Mouse (Mus musculus): ENCODE results near the gene Itgam.
"Not testable (repeated sequence)": the region's sequence is repeated elsewhere in the genome, so short reads cannot be mapped to it uniquely, and the experiment has no call there.

The Itgam gene

DNA sequence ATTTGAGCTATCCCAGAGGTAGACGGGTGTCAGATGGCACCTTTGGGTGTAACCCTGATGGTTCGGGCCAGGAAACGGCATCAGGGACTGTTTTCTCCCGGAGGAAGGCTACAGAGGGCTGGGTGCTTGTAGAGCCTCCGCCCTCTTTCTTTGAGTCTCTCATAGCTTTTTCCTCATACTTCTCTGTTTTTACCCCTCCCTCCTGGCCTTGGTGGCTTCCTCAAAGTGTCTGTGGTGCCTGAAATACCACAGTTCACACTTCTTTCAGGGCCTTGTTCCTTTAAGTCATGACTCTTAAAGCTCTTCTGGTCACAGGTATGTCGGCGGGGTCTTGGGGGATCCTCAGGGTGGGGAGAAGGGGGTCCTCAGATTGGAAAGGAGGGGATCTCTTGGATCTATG, at the start of gene Itgam, which contains the start of gene Gm49368:
Itgam (plus strand) TSS at position 185 of the 400 bp plus-strand sequence.
Gm49368 (plus strand) TSS at position 228 of the 400 bp plus-strand sequence.
- no peak for DNase-seq (ENCODE audit: low read depth, low spot score)

DNA sequence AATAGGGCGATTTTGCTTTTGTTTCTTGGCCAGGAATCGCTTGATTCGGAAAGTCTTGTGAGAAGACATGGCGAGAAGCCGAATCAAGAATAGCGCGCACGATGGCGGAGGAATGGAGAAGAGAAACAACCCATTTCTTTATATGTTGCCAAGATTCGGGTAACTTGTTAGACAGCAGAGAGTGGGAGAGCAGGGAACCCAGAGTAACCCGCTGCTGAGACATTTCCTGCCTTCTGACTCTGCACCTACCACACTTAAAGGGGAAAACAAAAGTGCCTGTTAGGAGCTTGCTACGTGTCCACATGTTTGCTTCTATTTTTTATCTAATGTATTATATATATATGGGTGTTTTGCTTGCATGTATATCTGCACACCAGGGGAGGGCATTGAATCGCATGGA, 49.3 kb upstream of the Itgam start:
- no peak for DNase-seq (ENCODE audit: low read depth, low spot score)

DNA sequence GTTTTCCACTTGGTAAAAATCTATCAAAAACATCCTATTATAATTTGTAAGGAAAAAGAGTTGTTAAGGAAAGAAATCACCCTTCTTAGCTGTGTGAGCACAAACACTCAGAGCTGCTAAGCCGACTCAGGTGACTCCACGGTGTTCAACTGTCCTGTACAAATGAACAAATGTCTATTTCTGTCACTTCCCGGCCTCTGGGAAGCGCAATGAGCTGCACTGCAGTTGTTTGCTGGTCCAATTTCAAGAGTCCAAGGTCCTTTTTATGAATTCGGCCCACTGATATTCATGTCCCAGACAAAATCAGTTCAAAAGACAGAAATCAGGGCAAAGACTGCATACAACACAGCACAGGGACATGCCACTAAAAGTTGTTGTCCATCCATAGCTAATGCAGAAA, 46.3 kb upstream of the Itgam start:
- not testable (repeated sequence) for DNase-seq (ENCODE audit: low read depth, low spot score)

DNA sequence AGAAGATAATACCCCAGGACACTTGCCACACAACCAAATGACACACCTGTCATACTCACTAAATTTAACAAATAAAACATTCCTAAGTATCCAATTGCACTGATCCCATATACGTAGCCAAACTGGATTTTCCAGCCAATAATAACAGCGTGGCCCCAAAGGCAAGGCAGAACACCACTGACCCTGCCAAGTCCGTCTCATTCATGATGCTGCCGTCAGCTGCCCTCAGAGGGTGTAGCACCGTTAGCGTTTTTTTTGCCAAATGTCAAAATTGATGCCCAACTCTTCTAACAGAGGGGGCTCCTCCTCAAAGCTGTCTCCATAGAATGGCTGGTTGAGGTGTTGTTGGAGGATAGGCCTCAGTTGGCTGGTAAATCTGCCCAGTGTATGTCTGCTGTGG, 45.8 kb upstream of the Itgam start:
- no peak for DNase-seq (ENCODE audit: low read depth, low spot score)

DNA sequence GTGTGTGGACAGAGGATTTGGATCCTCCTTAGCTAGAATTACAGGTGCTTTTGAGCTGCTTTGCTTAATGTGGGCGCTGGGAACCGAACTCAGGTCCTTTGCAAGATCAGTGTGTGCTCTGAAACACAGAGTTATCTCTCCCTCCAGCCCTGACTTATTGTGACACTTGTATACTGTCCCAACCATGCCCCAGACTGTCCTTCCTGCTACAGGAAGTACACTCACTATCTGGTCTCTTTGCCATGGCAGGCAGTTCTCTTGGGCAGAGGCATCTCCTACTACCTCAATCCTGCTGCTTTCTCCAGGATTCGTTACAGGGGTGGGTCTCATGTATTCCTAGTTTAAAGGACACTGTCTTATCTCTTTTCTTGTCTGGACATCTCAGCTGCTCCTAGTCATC, 44.2 kb upstream of the Itgam start:
- no peak for DNase-seq (ENCODE audit: low read depth, low spot score)

DNA sequence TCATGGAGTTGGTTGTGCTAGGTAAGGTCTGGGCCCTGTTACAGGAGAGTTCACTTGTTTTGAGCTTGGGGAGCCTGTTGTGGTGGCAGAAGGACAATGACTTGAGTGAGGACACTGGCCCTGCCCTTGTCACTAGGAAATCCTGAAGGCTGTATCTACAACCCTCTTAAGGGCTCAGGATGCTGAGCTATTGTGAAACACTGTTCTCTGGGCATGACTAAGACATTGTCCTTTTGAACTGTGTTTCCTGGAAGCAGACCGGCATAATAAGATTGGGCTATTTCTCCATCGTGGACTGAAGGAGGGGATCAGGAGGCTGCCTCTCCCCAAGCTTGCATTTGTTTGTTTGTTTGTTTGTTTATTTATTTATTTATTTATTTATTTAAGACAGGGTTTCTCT, 43.3 kb upstream of the Itgam start:
- no peak for DNase-seq (ENCODE audit: low read depth, low spot score)

DNA sequence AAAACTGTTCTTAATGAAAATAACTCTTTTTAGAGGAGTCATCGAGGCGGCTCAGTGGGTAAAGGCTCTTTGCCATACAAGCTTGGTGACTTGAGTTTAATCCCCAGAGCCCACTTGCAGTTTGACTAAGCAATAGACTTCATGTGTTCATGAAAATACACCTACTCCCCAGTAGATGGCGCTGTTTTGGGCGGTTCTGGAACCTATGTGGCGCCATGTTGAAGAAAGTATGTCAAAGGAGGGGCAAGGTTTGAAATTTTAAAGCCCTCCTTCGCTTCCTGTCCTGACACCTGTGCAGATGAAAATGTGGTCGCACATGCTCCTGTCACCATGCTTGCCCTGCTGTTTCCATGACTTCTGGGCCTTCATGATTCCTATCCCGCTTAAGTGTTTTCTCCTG, 39.5 kb upstream of the Itgam start:
- DNase-seq (ENCODE audit: low read depth, low spot score) = peak; percentile 8

DNA sequence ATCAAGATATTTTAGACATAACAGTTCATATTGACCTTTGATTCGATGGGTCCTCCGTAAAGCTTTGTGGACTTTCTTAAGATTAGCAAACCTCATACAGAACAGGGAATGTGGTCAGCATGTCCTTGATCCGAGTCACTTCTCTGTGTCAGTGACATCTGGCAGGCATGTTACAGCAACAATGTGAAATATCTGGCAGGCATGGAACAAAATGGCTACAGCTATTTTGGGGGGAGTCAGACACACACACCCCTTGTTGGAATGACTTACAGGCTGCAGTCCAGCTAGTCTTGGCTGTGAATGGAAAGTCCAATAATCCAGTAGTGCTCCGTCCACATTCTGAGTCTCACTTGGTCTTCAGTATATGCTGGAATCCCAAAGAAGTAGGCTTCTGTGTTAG, 38.9 kb upstream of the Itgam start:
- no peak for DNase-seq (ENCODE audit: low read depth, low spot score)

DNA sequence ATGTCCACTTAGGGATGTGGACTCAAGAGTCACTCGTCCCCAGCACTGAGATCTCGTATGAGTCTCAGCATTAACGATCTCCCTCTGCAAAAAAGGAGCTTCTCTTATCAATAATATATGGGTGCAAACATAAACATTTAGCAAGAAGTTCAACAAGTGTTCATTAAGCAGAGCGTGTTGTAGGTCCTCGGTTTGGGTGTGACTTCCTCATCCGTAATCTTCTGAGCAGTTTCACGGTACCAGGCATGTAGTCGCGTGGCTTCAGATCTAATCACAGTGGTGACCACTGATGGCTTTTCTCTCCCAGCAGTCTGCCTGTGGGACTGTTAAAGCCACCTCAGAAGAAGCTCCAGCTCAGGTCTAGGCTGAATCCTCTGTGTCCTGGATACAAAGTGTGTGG, 38.1 kb upstream of the Itgam start:
- no peak for DNase-seq (ENCODE audit: low read depth, low spot score)

DNA sequence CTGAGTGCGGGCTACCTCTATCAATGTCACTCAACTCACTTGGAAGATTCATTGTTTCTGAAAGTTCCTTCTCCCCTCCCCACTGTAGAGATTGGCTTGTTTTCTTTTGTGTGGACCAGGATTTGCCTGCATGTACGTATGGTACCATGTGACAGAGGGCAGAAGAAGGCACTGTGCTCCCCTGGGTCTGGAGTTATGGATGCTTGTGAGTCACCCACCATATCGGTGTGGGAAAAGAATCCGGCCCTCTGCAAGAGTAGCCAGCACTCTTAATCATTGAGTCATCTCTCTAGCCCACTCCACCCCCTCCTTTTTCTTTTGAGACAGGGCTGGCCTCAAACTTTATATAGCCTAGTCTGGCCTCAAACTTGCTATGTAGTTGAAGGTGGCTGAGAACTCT, 37.5 kb upstream of the Itgam start:
- DNase-seq (ENCODE audit: low read depth, low spot score) = no peak

DNA sequence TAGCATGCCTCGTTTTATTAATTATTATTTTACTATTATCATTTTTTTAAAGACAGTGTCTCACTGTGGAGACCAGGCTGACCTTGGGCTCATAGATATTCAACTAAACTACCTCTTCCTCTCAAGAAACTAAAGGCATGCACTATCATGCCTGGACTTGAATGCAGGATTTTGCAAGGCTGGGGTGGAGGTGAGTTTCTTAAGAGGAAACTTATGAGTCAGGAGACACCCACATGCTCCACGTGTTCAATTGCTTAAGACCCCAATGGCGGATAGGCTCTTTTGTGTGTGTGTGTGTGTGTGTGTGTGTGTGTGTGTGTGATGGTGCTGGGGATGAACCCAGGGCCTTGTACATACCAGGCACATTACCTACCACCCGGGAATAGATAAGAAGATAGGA, 37.1 kb upstream of the Itgam start:
- no peak for DNase-seq (ENCODE audit: low read depth, low spot score)

DNA sequence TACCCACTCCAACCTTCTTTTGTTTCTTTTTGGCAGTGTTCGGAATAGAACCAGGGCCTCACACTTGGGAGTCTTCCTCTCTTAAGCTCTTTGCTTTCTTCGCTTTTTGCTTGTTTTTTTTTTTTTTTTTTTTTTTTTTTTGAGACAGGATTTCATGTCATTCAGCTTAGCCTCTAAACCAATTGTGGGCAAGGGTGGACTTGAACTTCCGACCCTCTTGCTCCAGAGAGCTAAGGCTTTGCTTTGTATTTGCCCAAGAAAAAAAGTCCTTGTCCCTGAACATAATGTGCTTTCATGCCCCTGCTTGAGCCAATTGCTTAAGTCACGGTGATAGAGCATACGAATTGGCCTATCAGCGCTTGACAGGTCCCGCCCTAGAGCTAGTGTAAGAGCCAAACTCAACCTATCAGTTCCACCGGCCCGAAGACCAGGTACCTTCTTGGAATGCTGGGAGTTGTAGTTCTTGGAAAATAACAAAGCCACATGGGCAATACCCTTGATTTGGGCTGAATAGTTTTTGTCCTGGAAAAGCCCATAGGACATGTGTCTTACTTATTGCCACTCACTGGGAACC, 30.9 kb upstream of the Itgam start:
- peak; percentile 8 for DNase-seq (ENCODE audit: low read depth, low spot score)

DNA sequence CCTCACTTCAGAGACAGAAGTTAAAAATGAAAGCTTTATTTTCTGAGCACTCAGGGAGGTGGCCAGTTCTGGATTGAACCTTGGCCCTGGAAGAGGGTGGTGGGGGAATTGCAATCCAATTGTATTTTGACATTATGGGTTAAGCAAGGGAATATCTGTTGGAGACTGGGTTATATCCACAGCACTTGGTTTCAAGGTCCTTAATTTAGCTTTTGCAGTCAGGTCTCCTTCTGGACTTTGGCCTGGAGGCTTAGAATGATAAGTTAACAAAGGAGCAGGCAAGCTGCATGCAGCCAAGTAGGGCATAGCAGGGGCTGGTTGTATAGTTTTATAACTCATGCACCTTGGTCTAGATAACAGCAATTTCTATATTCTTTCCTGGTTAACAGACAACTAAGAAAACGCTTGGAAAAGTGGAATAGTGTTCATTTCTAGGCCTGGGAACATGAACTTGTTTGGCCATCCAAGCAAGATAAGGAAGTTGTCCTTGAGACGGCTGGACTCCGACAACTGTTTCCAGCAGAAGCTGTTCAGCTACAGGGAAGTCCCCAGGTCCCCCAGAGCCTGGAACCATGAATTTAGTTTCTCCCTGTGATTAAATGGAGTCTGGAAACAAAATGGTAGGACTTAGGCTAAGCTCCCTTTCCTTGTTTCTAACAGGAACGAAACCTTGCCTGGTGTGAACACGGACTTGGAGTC, 30.0 kb upstream of the Itgam start:
- DNase-seq (ENCODE audit: low read depth, low spot score) = no peak

DNA sequence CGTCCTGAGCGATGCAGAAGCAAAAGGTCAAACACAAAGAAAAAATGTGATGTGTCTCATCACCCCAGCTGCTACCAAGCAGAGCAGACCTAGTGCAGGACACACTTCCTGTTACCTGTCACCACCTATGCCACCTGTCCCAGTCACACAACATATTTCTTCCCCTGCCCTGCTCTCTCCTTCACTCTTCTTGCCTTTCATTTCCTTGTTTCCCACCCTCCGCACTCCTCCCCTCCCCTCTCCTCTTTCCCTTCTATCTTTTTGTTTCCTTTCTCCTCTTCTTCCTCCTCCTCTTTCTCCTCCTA, 29.5 kb upstream of the Itgam start:
- DNase-seq (ENCODE audit: low read depth, low spot score) = no peak

DNA sequence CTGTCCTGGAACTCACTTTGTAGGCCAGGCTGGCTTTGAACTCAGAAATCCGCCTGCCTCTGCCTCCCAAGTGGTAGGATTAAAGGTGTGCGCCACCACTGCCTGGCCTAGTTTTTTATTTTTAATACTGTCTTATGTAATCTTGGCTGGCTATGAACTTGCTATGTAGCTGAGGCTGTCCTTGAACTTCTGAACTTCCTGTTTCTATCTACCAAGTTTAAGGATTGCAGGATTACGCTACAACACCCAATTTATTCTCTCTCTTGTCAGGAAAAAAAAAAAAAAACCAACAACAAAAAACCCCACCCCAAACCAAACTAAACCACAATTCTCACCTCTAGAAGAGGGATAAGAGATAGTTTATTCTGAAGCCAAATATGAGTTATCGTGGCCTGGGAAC, 28.8 kb upstream of the Itgam start:
- no peak for DNase-seq (ENCODE audit: low read depth, low spot score)

DNA sequence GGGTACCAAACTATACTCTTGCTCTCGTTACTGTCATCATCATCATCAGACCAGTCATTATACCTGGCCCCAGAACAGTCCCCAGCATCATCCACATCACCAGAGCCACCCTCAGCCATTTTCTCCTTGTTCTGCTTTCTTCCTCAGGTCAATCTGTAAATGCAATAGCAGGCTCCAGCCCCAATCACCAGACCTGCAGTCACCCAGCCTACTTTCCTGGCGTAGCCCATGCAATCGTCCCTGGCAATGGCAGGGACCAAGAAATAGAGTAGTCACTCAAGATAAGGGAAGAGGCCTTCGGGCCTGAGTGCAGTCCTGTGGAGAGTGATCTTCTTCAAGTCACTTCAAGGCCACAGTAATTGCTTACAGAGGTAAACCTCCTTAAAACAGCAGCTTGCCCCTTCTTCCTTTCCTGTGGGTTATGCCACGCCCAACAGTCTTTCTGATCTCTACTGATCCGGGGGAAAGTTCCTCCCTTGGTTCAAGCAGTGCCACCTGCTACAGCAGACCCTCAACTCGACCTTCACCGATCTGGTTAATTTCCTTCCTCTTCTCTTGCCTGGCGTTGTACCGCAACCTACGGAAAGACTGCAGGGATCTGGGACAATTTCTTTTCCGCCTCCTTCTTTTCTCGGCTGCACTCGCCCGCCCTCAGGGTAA, 20.1 kb upstream of the Itgam start:
- not testable (repeated sequence) for DNase-seq (ENCODE audit: low read depth, low spot score)

DNA sequence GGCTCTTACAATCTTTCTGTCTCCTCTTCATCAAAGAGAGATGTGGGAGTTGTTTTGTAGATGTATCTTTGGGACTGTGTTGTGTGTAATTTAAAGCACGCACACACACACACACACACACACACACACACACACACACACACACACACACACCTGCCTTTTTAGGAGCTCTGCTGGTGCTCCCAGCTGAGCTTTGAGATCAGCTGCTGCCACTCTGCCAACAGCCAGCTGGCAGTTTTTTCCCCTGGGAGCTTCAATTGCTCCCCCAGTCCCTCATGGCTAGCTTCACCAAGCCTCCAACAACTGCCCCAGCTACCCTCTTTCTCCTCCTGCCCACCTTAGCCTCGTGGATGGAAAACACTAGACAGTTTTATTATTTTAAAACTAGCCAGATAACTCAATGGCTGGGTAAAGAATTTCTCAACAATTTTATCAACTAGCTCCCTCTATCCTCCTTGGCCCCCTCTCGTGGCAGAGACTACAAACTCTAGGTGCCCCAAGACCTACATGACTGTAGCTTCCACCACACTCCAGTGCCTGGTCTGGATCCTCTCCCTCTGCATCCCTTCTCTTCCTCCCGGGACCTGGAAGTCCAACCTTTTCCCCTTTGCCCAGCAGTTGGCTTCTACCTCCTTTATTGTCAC, 18.2 kb upstream of the Itgam start:
- no peak for DNase-seq (ENCODE audit: low read depth, low spot score)

DNA sequence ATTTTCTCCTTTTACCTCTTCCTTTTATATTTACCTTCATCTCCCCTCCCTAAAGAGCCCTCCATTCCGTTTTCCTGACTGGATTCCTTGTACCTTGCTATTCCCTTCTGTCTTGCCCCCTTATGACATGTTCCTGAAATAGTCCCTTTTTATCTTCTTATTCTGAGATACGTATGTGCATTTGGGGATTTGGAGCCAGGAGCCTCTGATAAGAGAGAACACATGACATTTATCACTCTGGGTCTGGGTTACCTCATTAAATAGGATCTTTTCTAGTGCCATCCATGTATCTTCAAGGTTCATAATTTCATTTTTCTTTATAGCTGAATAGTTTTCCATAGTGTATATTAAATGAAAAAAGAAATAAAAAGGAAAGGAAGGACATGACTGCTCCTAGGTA, 16.8 kb upstream of the Itgam start:
- DNase-seq (ENCODE audit: low read depth, low spot score) = no peak

DNA sequence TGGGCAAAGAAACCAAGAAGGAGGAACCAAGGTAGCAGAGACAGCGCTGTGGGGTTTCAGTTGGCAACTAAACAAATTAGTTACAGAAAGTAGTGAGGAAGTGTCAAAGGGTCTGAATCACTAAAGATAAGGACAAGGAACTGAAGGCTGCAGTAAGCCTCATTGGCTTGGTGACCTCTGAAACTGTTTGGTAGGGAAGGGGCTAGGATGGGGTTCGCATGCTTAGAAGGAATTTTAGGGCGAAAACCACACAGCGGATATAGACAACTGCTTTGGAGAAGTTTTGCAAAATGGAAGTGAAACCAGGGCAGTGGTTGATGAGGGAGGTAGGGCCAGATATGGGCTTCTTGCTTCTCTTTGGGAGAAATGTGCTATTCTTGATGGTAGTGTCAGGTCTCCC, 13.6 kb upstream of the Itgam start:
- no peak for DNase-seq (ENCODE audit: low read depth, low spot score)

DNA sequence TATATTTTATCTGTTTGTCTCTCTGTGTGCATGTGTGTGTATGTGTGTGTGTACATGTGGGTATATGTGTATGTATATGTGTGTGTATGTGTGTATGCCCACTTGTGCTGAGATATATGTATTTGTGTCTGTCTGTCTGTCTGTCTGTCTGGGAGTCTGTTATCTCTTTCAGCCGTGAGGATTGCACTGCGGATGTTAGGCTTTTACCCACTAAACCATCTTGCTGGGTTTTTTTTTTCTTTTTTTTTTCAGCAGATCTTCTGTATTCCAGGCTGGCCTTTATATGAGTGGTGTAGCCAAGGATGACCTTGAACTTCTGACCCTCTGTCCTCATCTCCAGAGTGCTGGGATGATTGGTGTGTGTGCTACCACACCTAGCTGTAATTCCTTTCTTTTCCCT, 13.2 kb upstream of the Itgam start:
- DNase-seq (ENCODE audit: low read depth, low spot score) = no peak

DNA sequence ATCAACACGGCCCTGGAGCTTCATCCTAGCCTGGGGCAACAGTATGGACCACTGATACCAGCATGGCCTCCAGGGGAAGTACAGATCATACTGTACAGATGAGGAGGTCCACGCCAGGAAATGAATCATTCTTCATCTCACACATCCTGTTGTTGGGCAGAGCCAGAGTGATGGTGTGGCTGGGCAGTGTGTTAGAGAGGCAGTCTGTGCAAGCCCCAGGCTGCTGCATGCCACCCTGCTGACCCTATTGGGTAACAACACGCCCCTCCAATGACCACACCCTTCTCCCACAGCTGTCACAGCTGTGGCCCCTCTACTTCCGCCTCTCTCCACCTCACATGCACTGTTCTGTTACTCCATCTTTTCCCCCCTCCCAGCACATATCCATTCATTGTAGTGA, 11.7 kb upstream of the Itgam start:
- no peak for DNase-seq (ENCODE audit: low read depth, low spot score)

DNA sequence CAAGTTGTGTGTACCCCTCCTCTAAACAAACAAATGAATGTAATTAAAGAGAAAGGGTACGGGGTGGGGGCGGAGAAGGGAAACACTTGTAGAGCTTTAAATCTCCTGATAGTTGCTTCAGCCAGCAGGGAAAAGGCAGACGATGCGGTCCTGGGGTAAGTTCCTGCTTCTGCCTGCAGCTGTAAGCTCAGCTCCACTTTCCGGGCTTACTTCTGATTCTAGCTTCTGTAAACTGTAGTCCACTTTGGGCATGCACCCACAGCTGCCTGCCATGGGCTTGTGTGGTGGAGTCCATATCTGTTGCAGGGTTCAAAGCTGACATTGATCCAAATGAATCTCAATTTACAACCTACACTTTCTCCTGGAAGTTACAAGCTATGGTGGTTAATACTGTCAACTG, 9.4 kb upstream of the Itgam start:
- no peak for DNase-seq (ENCODE audit: low read depth, low spot score)

DNA sequence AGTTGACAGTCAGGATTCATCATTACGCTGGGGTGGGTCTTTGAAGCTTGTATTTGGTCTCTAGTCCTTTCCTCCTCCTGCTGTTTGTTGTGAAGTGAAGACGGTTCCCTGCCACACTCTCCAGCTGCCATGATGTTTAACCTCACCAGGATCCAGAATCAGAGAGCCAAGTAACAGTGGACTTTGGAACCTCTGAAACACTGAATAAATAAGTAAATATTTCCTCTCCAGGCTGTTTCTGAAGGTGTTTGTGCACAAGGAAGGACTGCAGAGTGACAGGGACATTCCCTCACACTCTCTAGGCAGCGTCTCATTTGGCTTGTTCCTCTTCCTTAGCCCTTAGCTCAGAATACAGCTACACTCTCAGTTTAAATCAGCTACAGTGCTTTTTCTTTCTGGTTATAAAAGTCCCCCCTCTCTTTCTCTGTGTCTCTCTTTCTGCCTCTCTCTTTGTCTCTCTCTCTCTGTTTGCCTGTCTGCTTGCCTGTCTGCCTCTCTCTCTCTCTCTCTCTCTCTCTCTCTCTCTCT, 5.5 kb upstream of the Itgam start:
- no peak for DNase-seq (ENCODE audit: low read depth, low spot score)
